Mouse (Mus musculus) ZHBTc4 (cell line): ENCODE data around the gene Calr3.
A peak's percentile ranks its signal among the peaks of the same experiment; 100 is the strongest.

Experiments used
- DNase-seq: peaks from one replicate; pipeline ENCODE4 v3.0.0-alpha.2; 2011; ENCODE audit warnings: low read depth, low spot score

Gene Calr3

DNA sequence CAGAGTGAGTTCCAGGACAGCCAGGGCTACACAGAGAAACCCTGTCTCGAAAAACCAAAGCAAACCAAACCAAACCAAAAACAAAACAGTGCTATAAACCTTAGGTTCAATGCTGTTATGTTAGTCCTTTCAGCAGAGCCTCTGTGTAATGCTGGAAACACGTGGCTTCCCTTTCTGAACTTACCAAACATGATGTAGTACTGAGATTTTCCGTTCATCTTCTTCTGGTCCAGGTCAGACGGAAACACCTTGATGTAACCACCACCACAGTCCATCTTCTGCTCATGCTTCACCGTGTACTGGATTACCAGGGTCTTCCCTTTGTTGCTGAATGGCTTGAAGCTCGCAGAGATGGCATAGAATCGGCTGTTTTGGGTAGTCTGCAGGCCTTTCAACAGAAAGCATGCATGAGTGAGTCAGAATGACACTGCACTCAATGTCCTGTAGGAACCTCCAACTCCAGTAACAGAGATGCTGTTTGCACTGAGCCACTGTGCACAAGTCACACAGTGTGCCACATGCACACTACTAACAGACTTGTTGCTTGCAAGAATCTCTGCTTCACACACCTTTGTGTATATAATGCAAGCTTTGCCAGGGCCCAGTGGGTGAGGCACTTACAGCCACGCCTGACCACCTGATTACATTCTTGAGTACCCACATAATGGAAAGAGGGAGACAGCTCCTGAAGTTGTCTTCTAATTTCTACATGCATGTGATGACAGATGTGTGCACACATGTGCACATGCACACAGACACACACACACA, 5.2 kb downstream of the Calr3 start:
- no peak for DNase-seq

- no peak for DNase-seq
Measured at GRCm38 (mm10) chr8:72434952-72435351, 8.7 kb downstream of the Calr3 start.

GRCm38 (mm10) chr8:72429676-72430075, 14.0 kb downstream of the Calr3 start:
- peak; percentile 60 for DNase-seq

DNA sequence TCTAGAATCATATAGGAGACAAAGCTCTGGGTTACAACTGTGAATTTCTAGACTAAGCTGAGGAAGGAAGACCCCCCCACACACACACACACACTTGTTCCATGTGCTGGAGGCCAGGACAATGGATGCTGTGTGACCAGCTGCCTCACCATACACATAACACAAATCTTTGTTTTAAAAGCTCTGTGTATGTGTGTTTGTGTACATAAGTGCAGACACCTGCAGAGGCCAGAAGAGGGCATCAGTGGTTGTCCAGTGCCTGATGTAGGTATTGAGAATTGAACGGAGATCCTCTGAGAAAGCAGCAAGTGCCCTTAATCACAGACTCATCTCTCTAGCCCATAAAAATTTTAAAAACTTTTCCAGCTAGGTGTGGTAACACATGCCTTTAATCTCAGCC, 20.7 kb downstream of the Calr3 start:
- peak; percentile 67 for DNase-seq

DNA sequence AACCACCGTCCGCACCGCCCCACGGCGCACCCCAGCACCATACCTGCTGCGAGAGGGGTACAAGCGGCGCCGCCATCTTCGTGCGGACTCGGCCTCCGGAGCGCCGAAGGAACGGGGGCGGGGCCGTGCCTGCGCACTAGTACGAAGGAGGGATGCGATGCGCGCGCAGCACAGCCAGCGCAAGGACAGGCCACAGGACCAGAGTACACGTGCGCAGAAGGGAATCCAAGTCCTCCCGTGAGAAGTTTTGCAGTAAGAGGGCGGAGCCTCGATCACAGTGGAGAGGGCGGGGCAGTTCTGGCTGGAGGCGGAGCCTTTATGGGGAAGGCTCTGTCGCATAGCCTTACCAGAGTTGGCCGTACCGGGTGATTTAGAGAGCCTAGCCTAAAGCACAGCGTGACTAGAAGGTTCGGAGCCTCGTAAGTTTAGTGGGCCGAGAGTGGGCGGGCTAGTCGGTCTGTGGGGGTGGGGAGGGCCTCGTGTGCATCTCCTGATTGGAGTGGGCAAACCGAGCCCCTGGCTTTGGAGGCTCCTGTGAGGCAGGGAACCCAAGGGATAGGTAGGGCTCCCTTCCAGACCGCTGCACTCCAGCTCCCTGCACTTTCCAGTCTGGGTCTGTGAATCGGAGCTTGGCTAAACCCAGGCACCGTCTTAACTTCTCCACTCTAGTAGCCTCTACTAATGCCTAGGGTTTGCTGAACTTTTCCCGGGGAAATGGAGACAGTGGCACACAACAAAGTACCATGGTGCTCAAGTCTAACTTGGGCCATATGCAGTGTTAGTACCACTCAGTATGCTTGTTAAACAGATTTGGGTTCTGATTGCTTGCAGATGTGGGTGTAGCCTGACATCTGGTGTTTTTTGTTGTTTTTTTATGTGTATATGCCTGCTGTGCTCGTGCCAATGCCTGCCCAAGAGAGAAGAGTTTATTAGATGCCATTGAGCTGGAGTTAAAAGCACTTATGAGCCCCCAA, 22.0 kb downstream of the Calr3 start, which contains the start of gene Eps15l1:
Gene Eps15l1, minus strand, starts transcription at position 99 of the 974 bp plus-strand sequence.
- peak; percentile 100 for DNase-seq

DNA sequence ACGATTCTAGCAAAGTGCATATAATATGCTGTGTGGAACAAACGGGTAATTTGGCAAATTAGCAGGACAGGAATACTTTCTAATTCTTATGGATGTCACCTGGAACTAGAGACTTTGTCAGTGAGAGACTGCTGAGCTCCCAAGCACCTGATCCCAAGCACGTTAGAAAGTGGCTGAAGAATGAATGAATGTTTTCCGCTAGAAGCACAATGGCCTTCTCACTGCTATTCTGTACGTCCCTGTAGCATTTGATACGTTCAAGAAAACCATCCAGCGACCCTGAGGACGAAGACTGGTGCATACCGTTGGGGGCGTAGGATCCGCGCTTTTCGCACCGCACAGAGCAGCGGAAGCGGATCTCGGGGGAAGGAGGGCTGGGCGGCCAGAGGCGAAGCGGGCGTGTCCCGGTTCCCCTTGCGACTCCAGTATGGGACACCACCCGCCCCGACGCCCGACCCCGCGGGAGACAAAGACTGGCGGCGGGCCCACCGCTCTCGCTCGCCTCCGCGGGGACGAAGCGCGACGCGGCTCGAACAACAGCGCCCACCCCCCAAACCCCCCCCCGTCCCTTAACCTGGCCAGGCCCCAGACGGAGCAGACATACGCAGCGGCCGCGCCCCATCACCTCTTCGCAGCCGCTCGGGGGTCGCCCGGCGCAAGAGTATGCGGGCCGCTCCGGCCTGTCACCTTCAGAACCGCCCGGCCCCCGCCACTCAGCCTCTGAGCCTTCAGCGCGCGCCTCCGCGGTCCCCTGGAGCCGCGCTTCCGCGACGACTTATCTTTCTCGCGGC, 22.9 kb downstream of the Calr3 start:
- peak; percentile 83 for DNase-seq

GRCm38 (mm10) chr8:72418073-72418472, 25.6 kb downstream of the Calr3 start:
- DNase-seq: no peak

GRCm38 (mm10) chr8:72415252-72415651, 28.4 kb downstream of the Calr3 start:
- no peak for DNase-seq

DNA sequence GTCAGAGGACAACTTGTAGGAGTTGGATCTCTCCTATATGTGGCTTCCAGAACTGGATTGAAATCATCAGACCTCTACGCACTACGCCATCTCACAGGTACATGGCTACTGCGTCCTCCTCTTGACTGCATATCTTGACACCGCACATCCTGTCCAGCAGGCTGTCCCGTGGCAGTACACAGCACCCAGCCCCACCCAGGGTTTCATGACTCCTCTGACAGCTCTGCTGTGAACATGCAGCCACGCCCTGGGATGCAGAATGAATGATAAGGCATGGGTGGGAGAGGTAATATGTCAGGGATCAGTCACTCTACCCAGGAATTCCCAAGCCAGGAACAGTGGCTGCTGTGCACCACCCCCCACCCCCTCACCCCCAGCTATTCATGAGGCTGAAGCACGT, 29.8 kb downstream of the Calr3 start:
- DNase-seq: no peak

- no peak for DNase-seq
Measured at GRCm38 (mm10) chr8:72409443-72409842, 34.2 kb downstream of the Calr3 start.

DNA sequence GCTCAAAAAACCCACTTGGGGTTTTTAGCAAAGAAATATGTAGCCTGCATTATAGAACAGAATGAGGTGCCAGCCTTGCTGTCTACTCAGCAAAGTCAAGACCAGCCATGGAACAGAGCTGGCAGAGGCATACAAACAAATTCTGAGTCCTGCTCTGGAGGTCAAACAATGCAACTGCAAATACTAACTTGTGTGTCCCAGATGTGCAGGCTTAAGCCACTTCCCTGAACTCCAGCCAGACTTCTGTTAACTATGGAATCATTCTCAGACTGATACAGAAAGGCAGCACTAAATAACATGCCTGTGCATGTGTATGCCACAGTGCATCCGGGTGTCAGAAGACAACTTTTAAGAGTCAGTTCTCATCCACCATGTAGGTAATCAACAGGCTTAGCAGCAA, 35.8 kb downstream of the Calr3 start:
- no peak for DNase-seq

DNA sequence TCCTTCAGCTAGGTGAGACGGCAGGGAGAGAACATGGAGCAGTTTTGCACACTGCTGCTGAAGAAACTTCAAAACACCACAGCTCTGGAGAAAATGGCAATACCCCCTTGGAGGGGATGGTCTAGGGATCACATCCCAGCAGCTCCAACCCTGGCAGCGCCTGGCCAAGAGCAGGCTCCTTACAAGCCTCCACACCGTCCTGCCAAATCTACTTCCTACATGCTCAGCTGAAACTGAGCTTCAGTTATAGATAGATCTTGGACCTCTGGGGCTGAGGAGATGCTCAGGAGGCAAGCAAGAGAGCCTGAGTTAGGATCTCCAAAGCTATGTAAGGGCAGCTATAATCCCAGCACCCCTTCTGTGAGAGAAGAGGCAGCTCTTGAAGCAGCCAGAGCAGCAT, 40.7 kb downstream of the Calr3 start:
- DNase-seq: no peak

- no peak for DNase-seq
Measured at GRCm38 (mm10) chr8:72401381-72401780, 42.3 kb downstream of the Calr3 start.

GRCm38 (mm10) chr8:72385737-72386136, 57.9 kb downstream of the Calr3 start:
- no peak for DNase-seq

DNA sequence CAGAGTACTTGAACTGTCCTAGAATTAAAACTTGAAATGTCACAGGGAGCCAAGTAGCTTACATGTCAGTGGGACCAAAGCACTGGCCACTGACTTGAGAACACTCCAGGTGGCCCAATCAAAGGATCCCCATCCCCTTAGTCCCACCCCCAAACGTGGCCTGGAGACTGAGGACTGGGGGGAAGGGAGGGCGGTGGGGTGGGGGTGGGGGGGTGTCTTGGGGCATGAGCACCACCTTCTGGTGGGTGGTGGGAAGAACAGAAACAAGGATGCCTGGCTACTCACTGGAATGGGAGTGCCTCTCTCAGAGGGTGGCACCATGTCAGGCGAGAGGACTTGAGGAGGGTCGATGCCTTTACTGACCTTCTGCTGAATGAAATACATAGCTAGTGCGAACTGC, 61.3 kb downstream of the Calr3 start:
- DNase-seq: peak; percentile 74

DNA sequence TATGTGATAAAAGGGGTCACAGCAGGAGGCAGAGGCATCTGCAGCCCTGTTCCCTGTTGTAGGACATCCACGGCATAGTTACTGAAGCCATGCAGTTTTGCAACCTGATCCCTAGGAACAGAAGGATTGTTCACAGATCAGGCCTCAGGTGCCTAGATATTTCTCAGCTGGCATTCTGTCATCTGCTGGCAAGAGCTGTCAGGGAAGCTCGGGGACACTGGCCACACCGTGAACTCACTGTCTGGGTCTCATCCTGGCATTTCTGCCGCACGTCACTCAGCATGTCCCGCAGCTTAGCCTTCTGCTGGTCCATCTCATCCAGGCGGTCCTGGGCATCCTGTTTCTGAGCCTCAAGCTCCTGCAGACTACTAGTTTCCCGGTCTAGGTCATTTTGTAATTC, 63.0 kb downstream of the Calr3 start:
- DNase-seq: no peak

GRCm38 (mm10) chr8:72376900-72377299, 66.8 kb downstream of the Calr3 start:
- no peak for DNase-seq

DNA sequence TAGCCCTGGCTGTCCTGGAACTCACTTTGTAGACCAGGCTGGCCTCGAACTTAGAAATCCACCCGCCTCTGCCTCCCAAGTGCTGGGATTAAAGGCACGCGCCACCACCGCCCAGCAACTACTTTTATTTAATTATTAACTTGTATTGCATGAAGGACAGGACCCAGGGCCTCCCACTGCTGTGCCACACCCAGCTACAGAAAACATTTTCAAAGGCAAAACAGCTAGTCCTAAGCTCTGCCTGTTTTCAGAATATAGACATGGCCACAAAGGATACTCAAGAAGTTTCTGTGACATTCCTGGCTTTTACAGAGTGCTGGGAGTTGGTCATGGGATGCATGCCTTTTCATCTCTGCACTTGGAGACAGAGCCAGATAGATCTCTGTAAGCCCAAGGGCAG, 67.4 kb downstream of the Calr3 start:
- DNase-seq: peak; percentile 56

DNA sequence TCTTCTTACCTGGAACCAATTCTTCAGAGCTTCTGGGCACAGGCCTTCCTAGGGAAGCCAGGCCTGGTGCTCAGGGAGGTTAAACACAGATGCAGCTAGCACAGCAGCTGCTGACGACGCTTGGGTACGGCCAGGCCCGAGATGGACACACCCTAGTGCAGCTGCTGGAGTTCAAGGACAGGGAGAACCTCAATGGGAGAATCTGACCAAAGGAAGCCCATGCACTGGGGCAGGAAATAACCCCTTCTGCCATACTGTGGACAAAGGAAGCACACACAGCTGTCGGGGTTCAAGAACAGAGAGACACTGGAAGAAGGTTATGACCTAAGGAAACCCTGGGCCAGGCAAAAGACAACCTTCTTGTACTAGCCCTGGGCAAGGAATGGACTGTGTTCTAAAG, 68.5 kb downstream of the Calr3 start:
- DNase-seq: peak; percentile 40
